Mouse (Mus musculus) small intestine, adult 10 weeks (tissue): ENCODE results near the gene Gm16867. TPM values are rescaled to one million over a fixed set of nuclear protein-coding genes. Genes with fewer than 3 reads are reported as not detected.

Source experiments
- polyA plus RNA-seq: library from polyadenylated mRNA; stranded (reverse); fragments of 350-450 nt; fragmentation: Illumina TruSeq; extraction: RNeasy Lipid Tissue Mini Kit (QIAGEN cat#74804); gene quantifications from one replicate; pipeline ENCODE4 v1.2.3, GENCODE M21; 2014; ENCODE audit warnings: low replicate concordance

Gene Gm16867
- 2.7 TPM for polyA plus RNA-seq

DNA sequence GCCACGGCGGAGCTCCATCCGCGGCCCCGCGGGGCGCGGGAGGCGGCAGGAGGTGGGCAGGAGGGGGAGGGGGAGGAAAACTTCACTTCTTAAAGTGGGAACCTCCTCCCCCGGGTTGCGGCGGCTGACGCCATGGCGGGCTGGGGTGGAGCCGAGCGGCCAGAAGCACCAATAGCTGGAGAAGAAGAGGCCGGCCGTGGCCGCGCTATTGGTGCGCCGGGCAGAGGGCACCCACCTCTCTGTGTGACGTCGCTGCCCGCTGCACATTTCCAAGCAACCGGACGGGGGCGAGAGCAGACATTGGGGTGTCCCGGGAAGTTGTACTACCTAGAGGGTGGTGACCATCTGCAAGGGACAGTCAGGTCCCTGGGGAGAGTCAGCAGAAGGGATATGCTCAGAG lies at the start of gene Gm16867:
Gene Gm16867, minus strand, starts transcription at position 189 of the 400 bp plus-strand sequence.

DNA sequence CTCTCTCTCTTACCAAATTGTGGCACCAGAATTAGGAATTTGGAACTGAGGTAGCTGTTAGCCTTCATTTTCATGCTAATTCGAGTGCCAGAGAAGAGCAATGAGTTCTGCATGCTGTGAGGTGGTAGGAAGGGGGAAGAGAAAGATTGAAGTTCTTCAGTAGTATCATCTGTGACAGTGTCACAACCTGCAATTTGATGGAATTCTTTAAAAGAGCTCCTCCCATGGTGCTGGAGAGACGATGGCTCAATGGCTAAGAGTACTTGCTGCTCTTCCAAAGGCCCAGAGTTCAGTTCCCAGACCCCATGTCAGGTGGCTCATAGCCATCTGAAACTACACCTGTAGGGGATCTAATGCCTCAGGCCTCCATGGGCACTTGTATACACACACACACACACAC lies 9.3 kb upstream of the Gm16867 start, which contains the start of gene Gm27179:
Gene Gm27179, minus strand, starts transcription at position 101 of the 400 bp plus-strand sequence.

Other genes with a start within 250 kb of the Gm16867 start
- 0.85 TPM for gene Synb, start 209.1 kb downstream of the Gm16867 start, polyA plus RNA-seq
- gene Gm27179, start 9.2 kb upstream of the Gm16867 start, polyA plus RNA-seq = not detected
- gene Entpd4b, start 52.1 kb upstream of the Gm16867 start, polyA plus RNA-seq = 2.4 TPM